Mouse (Mus musculus): Measurements from ENCODE around the gene Nfx1.

- TF ChIP-seq CTCF (IDR thresholded peaks at IDR 0.05; ENCODE audit: low read depth, low read length) (no peak), POLR2A (IDR thresholded peaks at IDR 0.05; ENCODE audit: insufficient read depth, low read length) (no peak)
Observed at GRCm38 (mm10) chr4:40997916-40998315, 27.2 kb downstream of the Nfx1 start.

Data from ES-Bruce4 (cell line).